Mouse (Mus musculus) urinary bladder, postnatal 14 days (tissue): ENCODE data around the gene Cacna1g.

Experiments used
- DNase-seq: peaks from one replicate; pipeline ENCODE4 v3.0.0; 2021; ENCODE audit warnings: low spot score

The Cacna1g gene

DNA sequence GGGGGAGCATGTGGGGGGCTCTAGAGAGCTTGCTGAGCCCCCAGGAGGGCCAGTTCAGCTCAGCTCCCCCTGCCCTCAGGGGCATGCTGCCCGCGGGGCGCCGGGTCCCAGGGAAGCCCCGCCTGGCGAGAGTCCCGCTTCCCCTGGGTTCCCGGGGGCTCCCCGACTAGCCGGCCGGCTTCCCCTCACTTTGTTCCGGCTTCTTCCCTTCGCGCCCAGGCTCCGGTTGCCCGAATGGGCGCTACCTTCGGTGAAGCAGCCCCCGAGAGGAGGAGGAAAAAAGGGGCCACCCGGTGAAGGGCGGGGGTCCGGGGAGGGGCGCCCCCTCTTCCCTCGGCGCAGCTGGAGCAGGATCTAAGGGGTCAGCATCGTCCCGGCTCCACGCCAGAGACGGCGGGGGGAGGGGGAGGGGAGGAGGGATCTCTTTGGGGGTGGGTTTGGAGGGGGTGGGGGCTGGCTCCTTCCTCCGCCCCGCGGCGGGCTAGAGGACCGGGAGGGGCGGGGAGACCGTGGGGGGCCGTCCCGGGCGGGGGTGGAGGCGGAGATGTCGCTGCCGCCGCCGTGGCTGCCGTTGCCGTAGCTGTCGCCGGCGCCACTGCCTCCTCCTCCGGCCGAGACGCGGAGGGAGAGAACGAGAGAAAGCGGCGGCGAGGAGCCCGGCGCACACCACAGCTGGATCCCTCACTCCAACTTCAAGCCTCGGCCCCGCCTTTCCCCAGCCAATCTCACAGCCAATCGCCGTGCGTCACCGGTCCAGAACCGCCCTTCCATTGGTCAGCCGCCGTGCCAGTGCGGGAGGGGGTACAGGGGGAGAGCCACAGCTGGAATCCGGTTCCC, at the start of gene Cacna1g:
Cacna1g (minus strand) TSS at position 492 of the 837 bp plus-strand sequence.
- peak; percentile 89 for DNase-seq

DNA sequence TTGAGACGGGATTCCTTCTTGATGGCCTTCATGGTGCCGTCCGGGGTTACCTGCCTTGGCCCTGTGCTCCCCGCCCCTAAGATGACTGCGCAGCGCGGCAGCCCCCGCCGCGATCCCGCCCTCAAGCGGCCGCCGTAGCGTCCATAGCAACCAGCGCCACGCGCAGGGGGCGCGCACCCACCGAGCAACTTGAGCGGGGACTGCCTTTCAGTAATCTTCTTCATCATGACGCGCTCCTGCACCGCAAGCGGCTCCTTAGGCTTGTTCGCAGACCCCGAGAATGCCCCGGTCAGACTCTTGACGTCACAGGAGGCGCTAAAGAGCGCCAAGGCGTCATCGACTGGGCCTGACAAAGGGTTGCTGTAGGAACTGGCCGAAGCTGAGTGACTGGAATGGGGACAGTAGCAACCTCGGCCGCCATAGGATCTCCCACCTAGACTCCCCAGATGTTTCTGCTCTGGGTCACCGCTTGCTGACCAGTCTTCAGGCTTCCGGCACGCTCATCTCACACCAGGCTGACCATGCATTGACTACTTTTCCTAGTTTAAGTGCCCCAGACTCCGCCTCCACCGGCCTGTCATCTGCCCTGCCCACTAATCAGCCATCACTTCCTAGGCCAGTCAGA, 47.3 kb upstream of the Cacna1g start, which contains the start of gene Mycbpap:
Mycbpap (minus strand) TSS at position 524 of the 625 bp plus-strand sequence.
- DNase-seq, result peak; percentile 60

DNA sequence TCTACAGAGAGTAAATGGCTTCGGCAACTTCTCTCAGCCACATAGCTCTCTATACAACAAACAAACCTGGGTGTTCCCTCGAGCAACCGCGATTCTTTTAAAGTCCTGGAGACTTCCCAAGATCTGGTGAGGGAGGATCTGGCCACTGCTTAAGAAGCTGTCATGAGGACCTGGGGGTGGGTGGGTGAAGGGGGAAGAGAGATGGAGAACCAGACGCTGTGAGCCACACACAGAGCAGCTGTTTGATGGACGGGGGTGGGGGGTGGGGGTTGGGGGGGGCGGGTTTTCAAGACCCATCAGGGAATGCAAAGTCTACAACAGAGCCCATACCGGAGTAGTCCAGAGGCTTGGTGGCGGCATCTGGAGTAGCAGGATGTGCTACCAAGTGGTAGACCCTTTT, 39.5 kb upstream of the Cacna1g start:
- no peak for DNase-seq

DNA sequence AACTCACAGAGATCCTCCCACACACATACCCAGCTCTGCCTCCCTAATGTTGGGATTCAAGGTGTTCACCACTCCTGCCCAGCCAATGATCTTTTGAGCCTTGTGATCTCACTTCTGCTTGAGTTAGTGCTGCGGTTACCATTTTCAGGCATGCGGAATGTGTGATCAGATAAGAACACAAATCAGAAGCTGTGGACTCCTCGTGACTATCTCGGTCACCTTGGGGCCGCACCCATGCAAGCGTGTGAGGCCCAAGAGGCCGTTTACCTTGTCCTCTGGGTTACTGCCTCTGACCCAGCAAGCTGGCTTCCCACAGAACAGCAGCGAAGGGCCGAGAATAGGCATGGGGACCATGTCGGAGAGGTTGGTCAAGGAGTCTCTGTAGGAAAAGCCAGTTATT, 35.0 kb upstream of the Cacna1g start:
- peak; percentile 43 for DNase-seq

DNA sequence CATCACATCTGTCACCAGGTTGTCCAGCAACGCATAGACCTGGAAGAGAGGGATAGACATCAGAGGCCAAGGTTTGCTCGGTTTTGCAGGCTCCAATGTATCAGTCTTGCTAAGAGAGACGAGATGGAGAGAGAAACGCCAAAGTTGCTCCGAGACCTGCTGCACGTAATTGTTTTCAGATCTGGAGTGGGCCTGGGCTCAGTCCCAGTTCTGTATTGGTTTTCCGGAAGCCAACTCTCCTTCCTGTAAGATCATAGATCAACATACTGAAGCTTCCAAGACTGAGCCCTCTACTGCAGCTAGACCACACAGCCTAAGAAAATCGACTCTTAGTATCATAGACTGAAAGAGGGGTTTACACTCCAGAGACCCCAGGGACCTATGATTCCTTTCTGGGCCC, 27.5 kb upstream of the Cacna1g start:
- DNase-seq, result no peak

DNA sequence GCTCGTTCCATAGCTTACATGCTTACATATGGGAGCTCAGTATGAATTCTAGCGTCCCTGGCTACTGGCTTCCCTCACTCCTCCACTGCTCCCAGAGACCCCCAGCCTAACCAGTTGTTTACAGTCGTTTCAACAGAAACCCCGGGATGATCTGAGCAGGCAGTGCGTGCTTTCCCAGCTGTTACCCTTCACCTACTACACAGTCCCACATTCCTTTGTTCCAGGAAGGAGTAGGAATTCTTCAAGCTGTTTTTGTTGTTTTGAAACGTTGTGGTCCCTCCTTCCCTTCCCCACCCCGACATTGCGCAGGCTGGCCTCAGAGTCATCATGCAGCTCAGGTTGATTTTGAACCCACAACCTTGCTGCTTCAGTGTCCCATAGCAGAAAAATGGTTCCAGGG, 26.4 kb upstream of the Cacna1g start:
- DNase-seq, result no peak

DNA sequence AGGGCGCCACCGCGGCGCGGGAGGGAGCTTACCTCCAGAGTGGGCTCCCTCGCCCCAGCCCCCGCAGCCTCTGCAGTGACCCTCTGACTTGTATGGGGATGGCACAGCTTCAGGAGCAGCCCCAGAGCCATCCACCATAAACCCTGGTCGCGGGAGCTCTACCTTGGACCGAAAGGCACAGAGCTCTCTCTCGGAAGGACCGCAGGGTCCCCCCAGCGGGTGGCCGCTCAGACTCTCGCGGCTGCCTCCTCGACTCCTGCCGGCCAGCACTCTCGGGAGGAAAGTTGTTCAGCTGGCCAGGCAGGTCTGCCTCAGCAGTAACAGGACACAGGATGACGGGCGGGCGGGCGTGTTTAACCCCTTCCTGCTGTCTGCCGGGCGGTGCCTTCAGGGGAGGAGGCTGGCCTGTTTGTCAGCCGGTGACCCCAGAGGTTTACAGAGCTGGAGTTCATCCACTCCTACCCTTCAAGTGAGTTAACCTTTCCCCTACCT, 25.7 kb upstream of the Cacna1g start, which contains the start of gene Epn3:
Epn3 (minus strand) TSS at position 314 of the 492 bp plus-strand sequence.
- peak; percentile 87 for DNase-seq

DNA sequence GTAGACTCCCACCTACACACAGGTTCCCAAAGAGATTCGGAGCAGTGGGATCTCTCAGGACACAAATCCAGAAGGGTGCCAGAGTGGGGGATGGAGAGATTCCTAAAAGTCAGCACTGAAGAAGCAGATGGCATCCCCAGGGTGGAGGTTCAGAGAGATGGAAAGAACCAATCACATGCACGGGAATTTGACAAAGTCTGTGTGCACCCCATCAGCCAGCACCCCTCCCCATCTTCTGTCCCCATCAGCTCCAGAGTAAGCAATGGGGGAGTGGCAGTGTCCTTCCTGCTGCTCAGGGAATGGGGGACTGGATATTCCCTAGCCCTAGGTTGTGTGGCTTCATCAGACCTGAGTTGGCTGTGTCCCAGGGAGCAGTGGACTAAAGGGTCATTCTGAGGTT, 25.0 kb upstream of the Cacna1g start:
- DNase-seq, result no peak

DNA sequence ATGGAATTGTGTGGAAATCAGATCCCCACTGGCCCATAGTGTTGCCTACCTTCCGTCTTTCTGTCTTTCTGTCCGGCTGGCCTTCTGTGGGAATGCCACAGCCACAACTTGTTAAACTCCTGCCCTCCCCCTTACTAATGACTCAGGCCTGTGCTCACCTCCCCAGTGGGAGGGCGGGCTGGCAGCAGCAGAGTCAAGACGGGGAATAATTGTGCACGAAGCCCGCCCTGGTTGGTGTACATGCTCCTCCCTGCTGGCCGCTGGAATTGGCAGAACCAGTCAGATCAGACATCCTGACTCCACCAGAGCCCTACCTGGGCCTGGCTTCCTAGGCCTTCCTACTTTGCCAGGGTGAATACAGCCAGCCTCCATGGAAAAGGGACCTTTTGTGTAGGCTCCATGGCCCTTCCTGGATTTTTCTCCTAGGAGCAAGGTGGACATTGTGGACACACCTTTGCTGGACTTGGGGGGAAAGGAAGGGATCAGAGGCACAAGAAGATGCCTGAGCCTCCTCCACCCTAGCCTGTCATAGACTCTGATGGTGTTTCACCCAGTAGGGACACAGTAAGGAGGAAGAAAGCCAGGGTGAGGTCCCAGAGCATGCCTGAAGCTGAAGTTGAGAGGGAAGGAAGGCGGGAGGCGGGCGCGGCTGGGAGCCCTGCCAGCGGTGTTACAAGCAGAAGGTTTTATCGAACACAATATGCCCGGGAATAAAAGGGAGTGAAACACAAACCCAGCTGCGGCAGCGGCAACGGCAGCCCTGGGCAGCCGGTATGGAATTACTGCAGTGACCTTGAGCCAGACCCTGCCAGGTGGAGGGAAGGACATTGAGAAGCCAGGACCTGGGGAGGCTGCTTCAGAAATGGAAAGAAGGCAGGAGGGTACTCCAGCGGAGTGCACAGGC, 24.3 kb upstream of the Cacna1g start:
- peak; percentile 85 for DNase-seq

DNA sequence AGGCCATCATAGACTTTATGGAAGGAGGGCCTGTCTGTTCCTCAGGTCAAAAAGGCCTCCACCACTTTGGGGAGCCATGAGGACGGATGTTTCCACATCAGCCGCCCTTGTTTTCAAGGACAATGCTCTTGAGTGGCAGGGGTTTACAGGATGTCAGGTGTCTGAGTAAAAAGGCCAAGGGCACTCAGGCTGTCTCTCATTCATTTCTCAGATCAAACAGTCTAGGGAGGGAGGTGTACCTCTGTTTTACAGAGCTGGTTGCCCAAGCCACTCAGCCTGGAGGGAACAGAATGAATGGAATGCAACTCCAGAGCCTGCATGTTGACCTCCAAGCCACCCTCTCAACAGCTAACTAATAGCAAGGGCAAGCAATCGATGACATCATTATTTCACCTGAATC, 21.4 kb upstream of the Cacna1g start:
- no peak for DNase-seq

DNA sequence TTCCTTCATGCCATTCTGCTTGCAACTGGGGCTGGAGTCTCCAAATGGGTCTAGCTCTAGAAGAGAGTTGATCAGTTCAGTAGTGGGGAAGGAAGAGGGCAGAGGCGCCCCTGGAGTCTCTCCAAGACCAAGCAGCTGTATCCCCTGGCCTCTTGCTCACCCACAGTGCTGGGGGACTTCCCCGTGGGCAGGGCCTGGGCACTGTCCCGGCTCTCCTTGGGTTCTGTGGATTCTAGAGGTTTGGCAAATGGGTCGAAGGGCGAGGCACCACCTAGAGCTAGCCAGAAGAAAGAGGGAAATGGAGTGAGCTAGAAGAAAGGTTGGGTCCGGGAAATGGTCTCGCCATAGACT, 17.7 kb upstream of the Cacna1g start:
- DNase-seq, result no peak

DNA sequence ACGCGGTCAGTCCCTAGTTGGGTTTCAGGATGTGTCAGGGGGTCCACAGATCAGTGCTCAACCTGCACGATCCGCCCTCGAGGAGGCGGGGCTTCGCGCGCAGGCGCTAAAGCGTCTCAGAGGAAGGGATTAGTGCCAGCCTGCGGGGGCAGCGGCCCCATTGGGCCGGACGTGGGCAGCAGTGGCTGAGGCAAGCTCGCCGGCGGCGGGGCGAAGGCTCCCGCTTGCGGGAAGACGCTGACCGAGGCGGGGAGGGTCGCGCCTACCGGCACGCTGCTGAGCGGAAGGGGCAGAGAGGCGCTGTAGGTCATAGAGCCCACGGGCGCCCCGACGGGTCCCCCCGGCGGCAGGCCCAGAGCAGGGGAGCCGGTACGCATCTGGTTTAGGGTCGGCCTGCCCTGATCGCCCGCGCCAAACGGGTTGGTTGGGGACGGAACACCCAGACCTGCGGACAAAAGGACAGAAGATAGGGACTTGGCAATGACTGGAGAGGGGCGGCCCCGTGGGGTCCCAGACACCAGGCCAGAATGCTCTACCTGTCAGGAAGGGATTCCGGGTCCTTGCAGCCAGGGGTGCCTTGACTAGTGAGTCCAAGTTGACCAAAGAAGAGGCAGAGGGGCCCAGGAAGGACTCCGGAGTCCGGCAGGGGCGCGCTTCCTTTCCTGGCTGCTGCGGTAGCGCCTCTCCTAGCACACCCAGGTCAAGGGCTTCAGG, 17.2 kb upstream of the Cacna1g start:
- DNase-seq, result no peak

DNA sequence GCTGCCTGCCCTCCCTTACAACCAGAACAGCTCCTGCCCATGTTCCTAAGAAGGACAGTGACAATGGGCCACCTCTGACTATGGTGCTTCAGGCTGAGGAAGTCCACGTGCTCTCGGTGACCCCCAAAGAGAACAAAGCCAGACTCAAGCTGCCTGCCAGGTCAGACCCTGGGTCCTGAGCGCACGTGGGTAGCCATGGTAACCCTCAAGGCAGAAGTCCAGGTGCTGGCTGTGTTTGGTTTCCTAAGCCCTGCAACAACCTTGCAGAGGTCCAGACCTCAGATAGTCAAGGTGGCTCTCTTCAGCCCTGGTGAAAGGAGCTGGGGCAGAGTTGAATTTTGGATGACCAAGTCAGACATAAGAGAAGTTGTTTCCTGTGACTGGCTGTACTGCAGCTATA, 15.7 kb upstream of the Cacna1g start:
- no peak for DNase-seq

DNA sequence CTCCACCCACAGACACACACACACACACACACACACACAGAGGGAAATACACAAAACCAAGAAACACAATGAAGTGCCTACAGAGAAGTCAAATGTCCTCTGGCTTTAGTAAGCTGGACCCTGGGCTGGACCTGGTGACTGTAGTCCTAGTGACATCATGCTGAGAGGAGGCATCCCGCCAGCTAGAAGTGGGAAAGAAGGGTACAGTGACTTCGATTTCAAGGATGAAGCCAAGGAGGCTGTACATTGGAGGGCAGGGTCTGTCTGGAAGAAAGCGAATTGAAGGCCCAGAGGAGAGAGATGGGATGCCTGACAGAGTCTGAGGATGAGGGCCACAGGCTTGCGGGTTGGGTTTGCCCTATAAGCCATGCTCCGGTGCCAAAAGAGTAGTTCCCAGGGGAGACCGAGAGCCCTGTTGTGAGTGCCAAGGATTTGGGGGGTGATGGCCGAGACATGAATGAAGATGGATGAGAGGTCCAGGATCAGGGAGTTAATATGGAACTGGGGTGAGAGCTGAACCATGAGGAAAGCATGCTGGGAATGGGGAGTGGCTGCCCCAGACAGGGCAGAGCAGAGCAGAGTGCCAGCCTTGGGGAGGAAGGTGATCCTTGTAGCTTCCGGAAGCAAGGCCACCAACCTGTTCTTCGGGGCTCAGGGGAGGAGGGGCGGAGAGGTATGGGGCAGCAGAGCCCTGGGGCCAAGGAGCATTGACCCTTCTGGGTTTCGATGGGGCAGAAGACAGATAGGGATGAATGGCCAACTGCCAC, 15.0 kb upstream of the Cacna1g start:
- peak; percentile 45 for DNase-seq

DNA sequence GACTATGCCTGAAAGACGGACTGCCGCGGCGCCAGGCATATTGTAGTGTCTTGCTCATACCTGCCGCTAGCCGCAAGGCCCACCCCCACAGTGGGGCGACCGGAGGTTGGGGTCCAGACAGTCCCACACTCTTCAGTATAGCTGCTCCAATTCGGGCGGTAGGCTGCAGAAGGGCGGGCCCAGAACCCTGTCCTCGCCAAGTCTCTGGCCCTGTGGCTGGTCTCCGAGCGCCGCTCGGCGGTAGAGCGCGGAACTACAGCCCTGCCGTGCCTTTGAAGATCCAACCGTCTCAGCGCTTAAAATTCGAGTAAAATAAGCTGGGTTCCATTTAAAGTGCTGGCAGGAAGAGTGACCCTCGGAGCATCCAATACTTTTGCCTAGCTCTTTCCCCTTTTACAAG, 12.0 kb upstream of the Cacna1g start, which contains the start of gene Spata20:
Spata20 (minus strand) TSS at position 179 of the 400 bp plus-strand sequence.
- peak; percentile 88 for DNase-seq

DNA sequence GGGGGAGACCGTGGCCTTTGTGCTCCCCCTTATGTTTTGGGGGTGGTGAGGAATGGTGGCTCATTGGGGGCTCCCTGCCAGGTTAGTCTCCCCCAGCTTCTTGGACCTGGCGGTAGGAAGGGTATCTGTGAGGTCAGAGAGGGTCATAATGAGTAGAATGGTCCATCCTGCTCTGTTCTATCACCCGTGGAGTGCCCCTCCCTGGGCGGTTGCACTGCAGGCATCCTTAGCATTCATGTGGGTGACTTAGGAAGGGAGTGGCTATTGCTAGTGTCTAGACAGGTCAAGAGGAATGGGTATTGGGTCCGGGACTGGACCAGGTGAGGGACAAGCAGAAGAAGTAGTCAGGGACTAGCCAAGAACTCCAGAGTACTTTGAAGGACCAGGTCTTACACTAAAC, 11.2 kb upstream of the Cacna1g start:
- DNase-seq, result no peak

DNA sequence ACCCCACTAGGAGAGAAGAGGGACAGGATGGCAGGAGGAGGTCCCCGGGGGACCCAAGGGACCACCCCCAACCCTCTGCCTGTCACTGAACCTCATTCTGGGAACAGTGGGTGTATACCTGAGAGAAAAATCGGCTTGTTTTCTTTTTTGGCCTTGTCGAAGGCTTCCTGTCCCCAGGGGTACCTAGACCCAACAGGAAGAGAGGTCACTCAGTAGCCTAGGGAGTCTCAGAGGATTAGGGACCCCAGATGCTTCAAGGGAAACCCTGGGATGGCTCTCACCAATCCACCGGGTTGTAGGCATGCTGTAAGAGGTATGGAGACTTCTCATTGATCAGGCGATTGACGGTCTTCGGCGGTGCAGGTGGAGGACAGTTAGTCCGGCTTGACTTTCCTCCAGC, 10.6 kb upstream of the Cacna1g start:
- no peak for DNase-seq

DNA sequence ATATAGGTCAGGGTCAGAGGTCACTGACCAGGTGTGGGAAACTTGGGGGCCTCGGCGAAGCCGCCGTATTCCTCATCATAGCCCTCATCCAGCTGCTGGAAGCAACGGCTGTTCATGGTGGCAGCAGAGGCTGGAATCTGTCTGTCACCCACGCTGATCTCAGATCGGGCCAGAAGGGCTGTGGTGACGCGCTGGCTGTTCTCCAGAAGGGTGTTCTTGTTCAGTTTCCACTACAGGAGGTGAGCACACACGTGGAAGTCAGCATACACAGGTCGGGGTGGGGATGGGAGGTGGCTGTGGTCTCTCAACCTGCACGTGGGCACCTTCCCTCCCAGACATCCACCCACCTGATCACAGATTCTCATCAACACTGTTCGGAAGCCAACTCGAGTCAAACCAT, 9.9 kb upstream of the Cacna1g start:
- no peak for DNase-seq

DNA sequence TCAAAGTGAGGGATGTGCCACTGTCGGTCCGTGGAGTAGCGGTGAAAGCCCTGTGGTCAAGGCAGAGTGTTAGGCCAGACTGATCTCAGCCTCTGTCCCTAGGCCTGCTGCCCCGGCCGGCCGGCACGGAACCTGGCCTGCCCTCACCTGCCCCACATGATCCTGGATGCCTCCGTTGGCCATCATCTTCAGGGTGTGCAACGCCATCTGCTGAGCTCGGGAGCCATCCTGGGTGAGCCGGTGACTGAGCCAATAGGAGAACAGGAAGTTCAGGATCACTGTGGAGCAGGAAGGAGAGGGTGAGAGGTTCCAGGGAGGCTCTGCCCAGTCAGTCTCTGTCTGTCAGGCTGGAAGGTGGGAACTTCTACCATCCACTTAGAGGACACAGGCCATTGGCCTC, 9.4 kb upstream of the Cacna1g start:
- no peak for DNase-seq

DNA sequence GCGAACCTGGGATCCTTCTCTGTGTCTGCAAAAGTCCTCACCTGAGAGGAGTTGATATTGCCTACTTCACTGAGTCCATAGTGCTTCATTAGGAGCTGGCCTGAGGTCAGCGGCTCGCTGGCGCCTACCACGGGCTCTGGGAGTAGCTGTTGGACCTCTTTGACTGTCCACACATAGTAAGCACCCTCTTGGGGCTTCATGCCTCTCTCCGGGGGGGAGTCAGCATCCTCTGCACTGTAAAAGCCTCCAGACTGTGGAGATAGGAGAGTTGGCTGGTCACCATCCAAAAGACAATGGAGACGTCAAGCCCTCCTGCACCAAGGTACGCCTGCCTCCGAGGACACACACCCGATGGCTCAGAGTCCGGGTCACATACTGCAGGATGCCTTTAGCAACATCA, 8.7 kb upstream of the Cacna1g start:
- DNase-seq, result no peak

DNA sequence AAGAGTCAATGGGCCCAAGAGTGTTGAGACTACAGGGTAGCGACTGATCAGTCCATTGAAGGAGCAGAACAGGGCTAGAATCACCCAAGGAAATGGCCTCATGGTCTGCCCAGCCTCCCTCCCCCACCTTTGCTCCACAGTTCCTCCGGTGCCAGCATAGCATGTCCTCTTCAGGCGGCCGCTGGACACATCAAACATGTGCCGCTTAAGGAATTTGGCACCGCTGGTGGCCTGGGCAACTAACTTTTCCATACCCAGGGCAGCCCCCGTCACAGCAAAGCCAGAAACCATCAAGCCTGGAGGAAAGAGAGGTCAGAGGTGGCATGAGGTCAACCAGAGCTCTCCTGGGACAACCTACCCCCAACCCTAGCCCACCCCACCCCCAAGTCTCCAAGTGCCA, 8.0 kb upstream of the Cacna1g start:
- no peak for DNase-seq
